Mouse (Mus musculus): ENCODE data around the gene Col18a1.

Col18a1 gene

GRCm38 (mm10) chr10:77068469-77068868 lies 97.9 kb downstream of the Col18a1 start:
- no peak for DNase-seq (ENCODE audit: low read depth, low spot score)

GRCm38 (mm10) chr10:77064659-77065058 lies 101.7 kb downstream of the Col18a1 start:
- peak; percentile 56 for DNase-seq (ENCODE audit: low read depth, low spot score)

GRCm38 (mm10) chr10:77064239-77064638 lies 102.1 kb downstream of the Col18a1 start:
- DNase-seq (ENCODE audit: low read depth, low spot score), result no peak

- no peak for DNase-seq (ENCODE audit: low read depth, low spot score)
Observed at GRCm38 (mm10) chr10:77062393-77063010, 103.8 kb downstream of the Col18a1 start.

- DNase-seq (ENCODE audit: low read depth, low spot score), result no peak
Observed at GRCm38 (mm10) chr10:77061426-77061825, 104.9 kb downstream of the Col18a1 start.

- DNase-seq (ENCODE audit: low read depth, low spot score), result no peak
Observed at GRCm38 (mm10) chr10:77056768-77057167, 109.6 kb downstream of the Col18a1 start.

GRCm38 (mm10) chr10:77048606-77049005 lies 117.7 kb downstream of the Col18a1 start:
- peak; percentile 53 for DNase-seq (ENCODE audit: low read depth, low spot score)

- DNase-seq (ENCODE audit: low read depth, low spot score), result no peak
Observed at GRCm38 (mm10) chr10:77048196-77048595, 118.2 kb downstream of the Col18a1 start.

GRCm38 (mm10) chr10:77038579-77039174 lies 127.7 kb downstream of the Col18a1 start:
- no peak for DNase-seq (ENCODE audit: low read depth, low spot score)

- DNase-seq (ENCODE audit: low read depth, low spot score), result no peak
Observed at GRCm38 (mm10) chr10:77035487-77035886, 130.9 kb downstream of the Col18a1 start.

GRCm38 (mm10) chr10:77033323-77034025 lies 132.9 kb downstream of the Col18a1 start:
- peak; percentile 48 for DNase-seq (ENCODE audit: low read depth, low spot score)

GRCm38 (mm10) chr10:77032591-77033322 lies 133.6 kb downstream of the Col18a1 start:
- peak; percentile 96 for DNase-seq (ENCODE audit: low read depth, low spot score)

GRCm38 (mm10) chr10:77031768-77032375 lies 134.5 kb downstream of the Col18a1 start, which contains the start of gene Slc19a1:
Gene Slc19a1, plus strand, starts transcription at chr10:77032241.
- DNase-seq (ENCODE audit: low read depth, low spot score), result peak; percentile 82

- no peak for DNase-seq (ENCODE audit: low read depth, low spot score)
Observed at GRCm38 (mm10) chr10:77030666-77031065, 135.7 kb downstream of the Col18a1 start.

GRCm38 (mm10) chr10:77029761-77030160 lies 136.6 kb downstream of the Col18a1 start:
- no peak for DNase-seq (ENCODE audit: low read depth, low spot score)

GRCm38 (mm10) chr10:77028782-77029296 lies 137.5 kb downstream of the Col18a1 start:
- no peak for DNase-seq (ENCODE audit: low read depth, low spot score)

GRCm38 (mm10) chr10:77026944-77027343 lies 139.4 kb downstream of the Col18a1 start:
- no peak for DNase-seq (ENCODE audit: low read depth, low spot score)

GRCm38 (mm10) chr10:77024231-77024630 lies 142.1 kb downstream of the Col18a1 start:
- no peak for DNase-seq (ENCODE audit: low read depth, low spot score)

- DNase-seq (ENCODE audit: low read depth, low spot score), result no peak
Observed at GRCm38 (mm10) chr10:77022301-77023130, 143.8 kb downstream of the Col18a1 start.

GRCm38 (mm10) chr10:77021399-77022052 lies 144.8 kb downstream of the Col18a1 start:
- peak; percentile 91 for DNase-seq (ENCODE audit: low read depth, low spot score)

Measured in R1 (cell line).